Mouse (Mus musculus) CD4-positive helper T cell, adult 2 months (primary cell): ENCODE measurements around the gene Hba-a2.
"Not testable (repeated sequence)": the region's sequence is repeated elsewhere in the genome, so short reads cannot be mapped to it uniquely, and the experiment has no call there.

Experiments used
- DNase-seq: peaks from one replicate; pipeline ENCODE4 v3.0.0-alpha.2; 2012; ENCODE audit warnings: low read depth, missing footprints, low spot score

Gene Hba-a2

GRCm38 (mm10) chr11:32283091-32283777 lies 13.1 kb upstream of the Hba-a2 start, which contains the start of gene Hba-a1:
TSS of gene Hba-a1 (plus strand) at chr11:32283511.
- not testable (repeated sequence) for DNase-seq

GRCm38 (mm10) chr11:32284582-32284981 lies 11.7 kb upstream of the Hba-a2 start:
- DNase-seq: not testable (repeated sequence)

GRCm38 (mm10) chr11:32285031-32285775 lies 11.1 kb upstream of the Hba-a2 start:
- DNase-seq: no peak

- DNase-seq: not testable (repeated sequence)
Measured at GRCm38 (mm10) chr11:32285887-32286286, 10.4 kb upstream of the Hba-a2 start.

- peak; percentile 51 for DNase-seq
Measured at GRCm38 (mm10) chr11:32286695-32287492, 9.4 kb upstream of the Hba-a2 start, which contains the start of gene Hbq1b. TSS of gene Hbq1b (plus strand) at chr11:32286965.

- no peak for DNase-seq
Measured at GRCm38 (mm10) chr11:32287493-32287825, 8.8 kb upstream of the Hba-a2 start.

- not testable (repeated sequence) for DNase-seq
Measured at GRCm38 (mm10) chr11:32292819-32293218, 3.5 kb upstream of the Hba-a2 start.

GRCm38 (mm10) chr11:32293479-32293878 lies 2.8 kb upstream of the Hba-a2 start:
- not testable (repeated sequence) for DNase-seq

- not testable (repeated sequence) for DNase-seq
Measured at GRCm38 (mm10) chr11:32297417-32297816, 1.1 kb downstream of the Hba-a2 start.

- DNase-seq: no peak
Measured at GRCm38 (mm10) chr11:32297866-32298531, 1.7 kb downstream of the Hba-a2 start.

GRCm38 (mm10) chr11:32298532-32298918 lies 2.2 kb downstream of the Hba-a2 start:
- DNase-seq: no peak

- DNase-seq: peak; percentile 29
Measured at GRCm38 (mm10) chr11:32299865-32300264, 3.6 kb downstream of the Hba-a2 start, which contains the start of gene Hbq1a. TSS of gene Hbq1a (plus strand) at chr11:32300069.

- DNase-seq: no peak
Measured at GRCm38 (mm10) chr11:32300279-32301267, 4.3 kb downstream of the Hba-a2 start.

- no peak for DNase-seq
Measured at GRCm38 (mm10) chr11:32301506-32301905, 5.2 kb downstream of the Hba-a2 start.

GRCm38 (mm10) chr11:32302824-32303419 lies 6.6 kb downstream of the Hba-a2 start:
- DNase-seq: no peak

GRCm38 (mm10) chr11:32303455-32303854 lies 7.2 kb downstream of the Hba-a2 start:
- no peak for DNase-seq

GRCm38 (mm10) chr11:32307006-32307405 lies 10.7 kb downstream of the Hba-a2 start:
- no peak for DNase-seq

GRCm38 (mm10) chr11:32309446-32309845 lies 13.2 kb downstream of the Hba-a2 start:
- DNase-seq: no peak

GRCm38 (mm10) chr11:32309928-32310327 lies 13.6 kb downstream of the Hba-a2 start:
- no peak for DNase-seq

- DNase-seq: no peak
Measured at GRCm38 (mm10) chr11:32316009-32316408, 19.7 kb downstream of the Hba-a2 start.
